Mouse (Mus musculus) right cerebral cortex, postnatal 36 days (tissue): ENCODE measurements at regions not wholly inside any gene's neighbourhood (a gene's known extent, or its start where the extent isn't known, plus 50 kb on each side); places are given as distances from the start of the nearest gene placed in this dataset.

Experiments used
- DNase-seq, 2 experiments: peaks; one replicate each; pipeline ENCODE4 v3.0.0; 2022; ENCODE audit warnings: low spot score in 2 of 2, mixed read lengths in 1 of 2

GRCm38 (mm10) chr14:74384481-74384880 lies 256.2 kb upstream of the Htr2a start:
- no peak for DNase-seq

GRCm38 (mm10) chr14:74392419-74392818 lies 248.2 kb upstream of the Htr2a start:
- DNase-seq = no peak

- no peak for DNase-seq
Measured at GRCm38 (mm10) chr14:74397202-74397601, 243.4 kb upstream of the Htr2a start.

- DNase-seq = peak; percentile 20 to 65
Measured at GRCm38 (mm10) chr14:74409441-74409840, 231.2 kb upstream of the Htr2a start.

GRCm38 (mm10) chr14:74428226-74428625 lies 212.4 kb upstream of the Htr2a start:
- DNase-seq = no peak

GRCm38 (mm10) chr14:74464027-74464682 lies 176.5 kb upstream of the Htr2a start:
- DNase-seq = no peak

GRCm38 (mm10) chr14:74495504-74495903 lies 145.1 kb upstream of the Htr2a start:
- DNase-seq = no peak

- DNase-seq = no peak
Measured at GRCm38 (mm10) chr14:74511521-74511920, 129.1 kb upstream of the Htr2a start.

GRCm38 (mm10) chr14:74516451-74516850 lies 124.2 kb upstream of the Htr2a start:
- no peak for DNase-seq

- no peak for DNase-seq
Measured at GRCm38 (mm10) chr14:74519531-74519930, 121.1 kb upstream of the Htr2a start.

GRCm38 (mm10) chr14:74521669-74522068 lies 119.0 kb upstream of the Htr2a start:
- no peak for DNase-seq

- no peak for DNase-seq
Measured at GRCm38 (mm10) chr14:74527246-74527645, 113.4 kb upstream of the Htr2a start.

- no peak for DNase-seq
Measured at GRCm38 (mm10) chr14:74529368-74529951, 111.2 kb upstream of the Htr2a start.

- DNase-seq = peak; percentile 2 to 6
Measured at GRCm38 (mm10) chr14:74538187-74538586, 102.5 kb upstream of the Htr2a start.

- no peak for DNase-seq
Measured at GRCm38 (mm10) chr14:74544028-74544427, 96.6 kb upstream of the Htr2a start.

- no peak for DNase-seq
Measured at GRCm38 (mm10) chr14:74551091-74551490, 89.5 kb upstream of the Htr2a start.

GRCm38 (mm10) chr14:74553636-74554035 lies 87.0 kb upstream of the Htr2a start:
- no peak for DNase-seq

- no peak for DNase-seq
Measured at GRCm38 (mm10) chr14:74558359-74558758, 82.3 kb upstream of the Htr2a start.
